Mouse (Mus musculus) spleen, postnatal 14 days (tissue): ENCODE measurements around the gene Rbck1.

ENCODE experiments used
- DNase-seq, 2 experiments: peaks; one replicate each; pipeline ENCODE4 v3.0.0; 2021 to 2022; ENCODE audit warnings: low spot score in 2 of 2

The Rbck1 gene

DNA sequence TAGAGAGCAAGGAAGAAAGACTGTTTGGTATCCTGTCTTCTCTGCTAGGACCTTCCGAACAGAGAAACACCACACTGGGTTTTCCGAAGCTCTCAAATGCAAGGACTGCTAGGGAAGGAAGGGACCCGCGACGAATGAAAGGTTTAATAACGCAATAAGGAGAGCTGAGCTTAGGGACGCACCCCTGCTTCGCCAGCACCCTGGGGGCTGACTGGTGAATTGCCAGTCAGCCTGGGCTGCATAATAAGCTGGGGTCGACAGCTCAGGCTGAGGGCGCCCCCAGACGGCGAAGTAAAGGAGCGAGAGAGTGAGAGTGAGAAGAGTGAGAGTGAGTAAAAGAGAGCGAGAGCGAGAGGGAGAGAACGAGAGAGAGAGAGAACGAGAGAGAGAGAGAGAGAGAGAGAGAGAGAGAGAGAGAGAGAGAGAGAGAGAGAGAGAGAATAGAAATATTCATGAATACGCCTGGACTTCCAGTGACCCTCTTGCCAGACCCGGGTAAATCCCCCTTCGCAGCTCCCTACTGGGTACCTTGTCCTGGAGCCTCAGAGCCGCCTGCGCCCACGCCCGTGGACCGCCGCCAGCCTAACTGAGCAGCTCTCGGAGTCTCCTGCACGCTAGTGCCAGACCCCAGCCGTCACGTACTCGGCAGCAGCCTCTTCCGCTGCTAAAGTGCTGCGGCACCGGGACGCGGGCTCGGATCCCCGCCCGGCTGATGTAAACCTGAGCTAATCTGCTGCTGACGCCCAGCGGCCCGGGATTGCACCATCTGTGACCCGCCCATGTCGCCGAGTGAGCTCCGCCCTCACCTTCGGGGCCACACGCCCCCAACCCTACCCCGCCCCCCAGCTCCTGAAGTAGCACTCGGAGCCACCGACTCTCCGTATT is 11.1 kb upstream of the Rbck1 start, which contains the start of gene Trib3:
TSS of gene Trib3 (minus strand) at position 704 of the 885 bp plus-strand sequence.
- peak; percentile 66 to 74 for DNase-seq

DNA sequence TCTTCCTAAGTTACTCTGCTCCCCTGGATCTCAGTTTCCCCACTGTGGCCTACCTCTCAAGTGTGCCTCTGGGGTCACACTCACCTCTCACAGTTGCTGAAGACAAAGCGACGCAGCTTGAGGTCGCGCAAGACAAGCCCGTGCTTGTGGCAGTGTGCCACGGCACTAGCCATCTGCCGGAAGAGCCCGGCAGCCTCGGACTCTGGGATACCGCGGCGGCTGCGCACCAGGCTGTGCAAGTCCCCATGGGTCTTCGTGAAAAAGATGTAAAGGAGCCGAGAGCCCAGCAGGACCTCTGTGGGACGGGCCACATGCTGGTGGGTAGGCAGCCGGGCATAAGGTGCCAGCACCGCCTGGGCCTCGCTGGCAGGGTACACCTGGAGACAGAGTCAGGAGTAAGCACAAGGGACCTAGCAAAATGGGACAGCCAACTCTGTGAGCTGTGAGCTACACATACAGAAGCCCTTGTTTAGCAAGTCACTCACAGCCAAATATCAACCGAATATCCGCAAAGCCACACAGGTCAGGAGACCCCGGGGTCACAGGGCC is 7.3 kb upstream of the Rbck1 start:
- no peak for DNase-seq

DNA sequence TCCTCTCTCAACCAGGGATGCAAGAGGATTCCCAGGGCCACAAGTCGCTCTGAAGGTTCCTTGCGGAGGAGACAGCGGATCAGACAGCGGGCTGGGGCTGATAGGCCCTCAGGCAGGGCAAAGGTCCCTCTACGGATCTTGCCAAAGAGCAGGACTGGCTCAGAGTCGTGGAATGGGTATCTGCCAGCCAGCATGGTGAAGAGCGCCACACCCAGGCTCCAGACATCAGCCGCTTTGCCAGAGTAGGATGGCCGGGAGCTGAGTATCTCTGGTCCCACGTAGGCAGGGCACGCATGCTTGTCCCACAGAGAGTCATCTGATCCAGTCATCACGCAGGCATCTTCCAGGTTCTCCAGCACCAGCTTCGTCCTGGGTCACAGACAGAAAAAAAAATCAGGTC is 5.9 kb upstream of the Rbck1 start:
- no peak for DNase-seq

DNA sequence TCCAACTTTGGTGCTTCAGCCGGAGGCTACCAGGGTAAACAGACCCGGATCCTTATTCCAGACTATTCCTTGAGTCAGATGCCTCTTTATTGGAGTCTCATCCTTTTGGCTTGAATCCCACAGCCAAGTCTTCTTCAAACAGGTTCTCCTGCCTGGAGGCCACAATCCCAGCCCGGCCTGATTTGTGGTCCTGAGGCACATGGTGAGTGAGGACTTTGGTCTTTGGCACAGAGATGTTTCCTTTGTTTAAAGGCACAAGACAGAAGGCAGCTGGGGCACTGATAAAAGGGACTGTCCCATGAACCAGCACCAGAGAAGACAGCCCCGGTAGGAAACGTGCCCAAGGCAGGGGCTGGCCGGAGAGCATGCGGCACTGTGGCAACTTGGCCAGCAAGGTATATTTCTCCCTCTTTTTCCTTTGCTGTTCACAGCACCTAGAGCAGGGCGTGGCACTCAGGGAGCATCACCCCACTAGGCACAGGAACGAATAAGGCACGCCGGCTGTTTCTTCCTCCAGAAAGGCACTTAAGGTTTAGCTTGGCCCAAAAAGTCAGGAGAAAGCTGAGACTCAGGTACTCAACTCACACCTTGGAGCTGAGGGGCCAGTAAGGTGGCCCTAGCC is 5.2 kb upstream of the Rbck1 start:
- DNase-seq, result no peak

DNA sequence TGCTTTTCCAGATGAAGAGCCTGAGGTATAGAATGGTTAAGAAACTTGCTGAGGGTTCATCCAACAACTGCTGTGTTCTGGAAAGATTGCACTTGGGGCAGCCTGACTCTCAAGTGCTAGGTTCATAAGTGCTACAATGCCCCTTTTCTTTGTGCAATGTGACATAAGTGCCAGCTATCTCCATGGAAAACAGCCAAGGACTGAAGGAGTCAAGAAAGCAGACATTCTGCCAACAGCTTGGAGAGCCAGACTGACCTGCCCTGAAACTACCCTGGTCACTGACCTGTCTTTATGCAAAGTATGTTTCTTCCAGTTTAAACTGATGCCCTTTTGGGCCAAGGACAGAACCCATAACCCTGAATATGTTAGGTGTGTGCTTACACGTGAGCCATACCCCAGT is 4.4 kb upstream of the Rbck1 start:
- no peak for DNase-seq

DNA sequence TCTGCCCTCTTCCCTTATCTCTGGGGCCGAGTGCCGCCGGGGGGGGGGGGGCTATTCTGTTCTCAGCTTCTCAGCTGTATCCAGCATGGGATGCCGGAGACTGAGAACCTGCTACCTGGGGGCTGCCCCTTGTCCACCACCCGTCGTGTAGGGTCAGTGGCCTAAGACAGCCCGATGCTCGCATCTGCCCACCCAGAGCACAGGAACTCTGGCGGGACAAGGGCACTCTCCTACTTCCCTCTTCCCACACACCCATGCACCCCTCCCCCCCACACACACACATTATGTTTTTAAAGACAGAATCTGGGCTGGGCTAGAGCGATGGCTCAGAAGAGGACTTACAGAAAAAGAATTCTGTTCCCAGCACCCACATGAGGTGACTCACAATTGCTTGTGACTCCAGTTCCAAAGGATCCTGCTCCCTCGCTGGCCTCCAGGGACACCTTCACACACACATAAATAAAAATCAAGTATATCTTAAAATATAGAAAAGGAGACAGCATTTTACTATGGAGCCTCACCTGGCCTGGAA is 2.9 kb upstream of the Rbck1 start:
- no peak for DNase-seq

DNA sequence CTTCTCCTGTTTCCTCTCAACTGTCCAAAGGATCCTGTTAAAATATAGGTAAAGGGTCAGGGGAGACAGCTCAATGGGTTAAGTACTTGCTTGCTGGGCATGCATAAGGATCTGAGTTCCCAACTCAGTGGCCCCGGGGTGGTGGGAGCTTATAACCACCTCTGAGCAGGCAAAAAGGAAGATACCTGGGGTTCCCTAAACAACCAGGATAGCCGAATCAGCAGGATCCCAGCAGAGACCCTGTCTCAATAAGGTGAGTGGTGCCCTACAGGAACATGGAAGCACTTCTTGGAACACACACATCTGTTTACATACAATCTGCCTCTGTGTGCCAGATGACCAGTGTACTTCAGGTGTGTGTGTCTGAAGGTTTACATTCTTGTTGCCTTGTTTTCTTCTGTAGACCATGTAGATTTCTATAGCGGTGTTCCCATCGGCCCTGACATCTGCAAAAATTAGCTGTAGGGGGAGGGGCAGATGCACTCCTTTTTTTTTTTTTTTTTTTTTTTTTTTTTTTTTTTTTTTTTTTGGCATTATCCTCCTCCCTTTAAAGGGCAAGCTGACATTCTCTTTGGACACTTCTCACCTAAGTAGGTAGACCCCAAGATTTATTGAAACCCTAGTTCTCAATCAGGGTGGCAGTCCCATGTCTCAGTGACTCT is 1.0 kb upstream of the Rbck1 start:
- no peak for DNase-seq

DNA sequence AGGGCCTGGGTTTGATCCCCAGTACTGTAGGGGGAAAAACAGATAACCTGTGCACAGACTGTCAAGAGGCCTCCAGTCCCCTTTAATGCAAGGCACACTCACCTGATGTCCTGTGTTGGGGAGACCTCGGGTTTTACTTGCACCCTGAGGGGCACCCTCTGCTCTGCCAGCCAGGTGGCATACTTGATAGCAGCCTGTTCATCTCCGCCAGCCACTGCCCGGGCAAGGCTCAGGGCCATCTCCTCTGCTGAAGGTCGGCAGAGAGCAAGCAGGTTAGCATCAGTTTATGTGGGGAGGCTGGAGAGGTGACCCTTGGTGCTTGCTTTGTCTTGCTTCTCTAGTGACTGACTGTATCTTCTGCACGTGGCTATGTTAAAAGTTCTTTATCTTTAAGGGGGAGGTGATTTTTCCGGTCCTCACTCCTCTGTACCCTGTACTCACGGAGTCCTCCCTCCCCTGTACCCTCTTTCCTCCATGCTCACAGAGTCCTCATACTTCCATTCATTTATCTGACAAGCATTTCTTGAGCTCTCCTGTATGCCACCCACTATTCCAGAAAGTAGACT is 1.5 kb downstream of the Rbck1 start:
- no peak for DNase-seq

DNA sequence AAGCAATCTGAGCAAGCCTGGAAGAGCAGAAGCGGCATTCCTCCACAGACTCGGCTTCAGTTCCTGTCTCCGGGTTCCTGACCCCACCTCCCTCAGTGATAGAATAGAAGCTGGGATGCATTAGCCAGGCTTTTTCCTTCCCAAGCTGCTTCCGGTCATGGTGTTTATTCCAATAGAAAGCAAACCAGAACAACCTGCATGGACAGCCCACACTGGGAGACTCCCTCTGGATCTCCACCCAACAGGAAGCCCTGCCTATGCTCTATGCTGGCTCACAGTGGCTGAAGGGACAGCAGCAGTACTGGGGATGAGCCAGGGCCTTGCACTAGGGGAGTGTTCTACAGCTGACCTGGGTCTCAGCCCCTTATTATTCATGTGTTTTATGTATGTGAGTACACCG is 4.5 kb downstream of the Rbck1 start:
- DNase-seq, result no peak

DNA sequence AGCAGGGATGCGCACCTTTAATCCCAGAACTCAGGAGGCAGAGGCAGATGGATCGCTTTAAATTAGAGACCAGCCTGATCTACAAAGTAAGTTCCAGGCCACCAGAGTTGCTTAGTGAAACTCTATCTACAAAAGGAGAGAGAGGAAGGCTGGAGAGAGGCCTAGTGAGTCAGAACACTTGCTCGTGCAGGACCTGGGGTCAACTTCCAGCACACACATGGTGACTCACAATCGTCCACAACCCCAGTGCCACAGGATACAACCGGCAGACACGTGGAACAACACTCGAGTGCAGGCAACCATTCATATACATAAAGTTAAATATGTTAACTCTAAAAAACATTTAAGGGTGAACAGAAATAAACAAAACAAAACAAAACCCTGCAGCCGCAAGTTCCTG is 5.8 kb downstream of the Rbck1 start:
- no peak for DNase-seq

DNA sequence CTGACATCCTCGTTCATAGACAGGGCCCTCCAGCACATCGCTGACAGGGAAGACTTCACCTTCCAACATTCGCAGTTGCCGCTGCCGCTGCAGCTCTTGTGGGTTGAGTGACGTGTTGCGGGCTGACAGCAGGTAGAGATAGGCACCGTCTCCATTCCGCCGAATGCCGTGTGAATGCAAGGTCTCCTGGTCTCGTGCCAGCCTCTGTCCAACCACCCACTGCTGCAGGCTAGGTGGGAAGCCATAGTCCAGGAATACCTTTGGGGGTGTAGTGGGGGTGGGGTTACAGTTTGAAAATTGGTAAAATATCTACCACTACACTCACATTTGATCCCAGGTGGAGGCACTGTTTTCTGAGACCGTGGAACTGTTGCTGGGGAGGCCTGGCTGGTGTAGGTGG is 6.3 kb downstream of the Rbck1 start:
- DNase-seq, result no peak

DNA sequence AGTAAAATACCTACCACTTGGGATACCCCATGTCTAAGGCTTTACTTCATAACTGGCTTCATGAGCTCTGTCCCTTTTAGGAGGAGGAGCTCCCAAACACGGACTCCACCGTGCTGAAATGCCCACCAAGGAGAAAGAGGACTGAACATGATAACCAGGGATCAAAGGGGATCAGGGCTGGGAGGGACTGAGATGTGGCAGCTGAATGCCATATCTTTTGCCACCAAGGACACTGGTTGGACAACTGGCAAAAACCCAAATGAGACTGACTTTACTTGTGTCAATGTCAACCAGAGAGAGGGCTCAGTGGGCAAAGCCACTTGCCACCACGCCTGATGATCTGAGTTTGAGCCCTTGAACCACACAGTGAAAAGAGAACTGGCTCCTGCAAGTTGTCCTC is 7.6 kb downstream of the Rbck1 start:
- DNase-seq, result no peak

DNA sequence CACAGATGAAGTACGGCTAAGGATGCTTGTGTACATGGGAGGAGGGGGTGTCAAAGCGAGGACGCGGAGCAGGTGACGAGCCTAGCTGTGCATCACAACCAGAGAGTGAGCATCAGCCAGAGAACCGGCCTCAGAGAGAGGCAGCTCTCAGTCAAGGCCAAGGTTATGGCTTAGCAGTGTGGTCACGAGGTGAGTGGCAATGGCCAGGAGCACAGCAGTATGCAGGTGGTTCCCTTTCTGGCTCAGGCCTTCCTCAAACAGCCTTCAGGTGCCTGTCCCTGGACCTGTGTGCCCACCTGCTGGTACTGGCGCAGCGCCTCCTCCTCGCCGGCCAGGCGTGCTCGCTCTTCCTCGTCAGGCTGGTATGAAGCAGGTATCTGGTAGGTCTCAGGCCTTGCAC is 8.5 kb downstream of the Rbck1 start:
- DNase-seq, result no peak

DNA sequence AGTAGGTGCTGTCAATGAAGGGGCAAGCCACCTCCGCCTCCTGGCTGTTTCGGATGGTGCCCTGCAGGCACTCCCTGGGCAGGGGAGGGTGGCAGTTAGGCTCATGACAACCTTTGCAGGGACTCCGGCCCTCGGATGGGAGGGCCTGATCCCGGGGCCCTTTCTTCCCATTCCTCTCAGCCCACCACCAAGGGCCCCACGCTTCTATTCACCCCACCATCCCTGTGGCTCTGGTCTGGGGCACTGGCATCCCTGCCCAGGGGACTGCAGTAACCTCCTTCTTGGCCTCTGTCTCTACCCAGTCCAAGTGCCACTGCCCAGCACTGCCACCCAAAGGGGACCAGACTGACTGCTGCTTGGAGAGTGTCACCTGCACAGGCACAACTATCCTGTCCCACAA is 10.3 kb downstream of the Rbck1 start:
- DNase-seq, result no peak

DNA sequence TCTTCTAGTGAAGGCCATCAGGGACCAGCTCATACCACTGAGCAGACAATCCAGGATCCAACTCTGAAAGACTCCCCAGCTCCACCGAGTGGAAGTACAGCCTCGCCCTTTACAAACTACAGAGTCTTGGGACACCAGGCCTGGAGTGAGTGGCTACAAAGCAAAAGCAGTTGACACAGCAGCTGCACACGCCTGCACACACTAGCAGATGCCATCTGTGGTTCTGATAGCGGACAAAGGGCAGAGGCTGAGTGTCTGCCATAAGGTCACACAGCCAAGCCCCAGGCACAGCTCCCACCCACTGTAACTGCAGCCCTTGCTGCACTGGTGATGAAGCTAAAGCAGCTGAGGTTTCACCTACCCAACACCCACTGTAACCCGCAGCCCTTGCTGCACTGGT is 10.9 kb downstream of the Rbck1 start:
- DNase-seq, result no peak

DNA sequence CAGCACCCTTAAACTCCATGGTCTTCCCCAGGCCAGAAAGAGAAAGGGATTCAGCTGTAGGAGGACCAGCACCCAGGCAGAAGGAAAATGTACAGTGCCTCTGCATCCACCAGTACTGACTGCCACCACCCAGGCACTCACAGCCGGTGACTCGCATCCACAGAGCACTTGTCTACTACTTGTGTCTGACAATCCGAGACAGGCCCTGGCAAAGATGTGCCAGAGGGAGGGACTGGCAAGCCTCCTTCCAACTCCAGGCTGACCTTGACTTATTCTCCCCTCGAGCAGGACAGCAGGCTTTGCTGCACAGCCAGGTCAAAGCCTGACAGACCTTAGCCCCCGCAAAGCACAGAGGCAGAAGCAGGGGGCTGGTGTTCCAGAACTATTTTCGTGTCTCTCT is 15.4 kb downstream of the Rbck1 start:
- no peak for DNase-seq

DNA sequence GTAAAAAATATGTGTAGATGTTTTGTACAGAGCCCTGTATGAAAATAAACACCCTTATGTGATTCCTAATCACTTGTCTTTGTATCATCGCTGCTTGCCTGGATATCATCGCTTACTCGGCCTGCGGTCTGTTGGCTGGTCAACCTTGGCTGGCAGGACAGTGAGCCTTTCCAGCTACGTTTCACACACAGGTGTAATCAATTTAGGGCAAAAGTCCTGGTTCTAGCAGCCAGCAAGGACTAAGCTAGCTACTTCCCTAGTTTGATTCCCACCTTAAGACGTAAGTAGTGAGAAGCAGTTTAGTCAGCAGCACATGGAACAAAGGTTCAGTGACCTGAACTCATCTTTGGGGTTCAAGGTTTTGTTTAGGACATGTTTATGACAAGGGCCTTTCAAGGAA is 18.5 kb downstream of the Rbck1 start:
- DNase-seq, result no peak

DNA sequence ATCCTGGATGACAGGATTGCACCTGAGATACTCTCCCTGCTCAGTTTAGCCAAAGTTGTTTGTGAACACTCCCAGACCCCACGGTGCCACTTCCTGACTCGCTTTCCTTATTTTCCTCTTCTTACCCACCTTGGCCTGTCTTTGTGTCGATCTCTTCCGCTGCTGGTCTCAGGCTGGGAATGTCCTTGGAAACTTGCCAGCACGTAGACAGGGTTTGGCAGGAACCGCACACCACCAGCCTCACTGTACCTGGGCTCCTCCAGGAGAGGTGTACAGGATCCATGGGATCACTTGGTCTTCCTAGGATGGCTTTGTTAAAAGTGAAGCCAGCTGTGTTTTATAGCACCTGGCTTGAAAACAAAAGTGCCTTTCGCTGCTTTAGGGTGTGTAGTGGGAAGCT is 19.5 kb downstream of the Rbck1 start:
- DNase-seq, result no peak

DNA sequence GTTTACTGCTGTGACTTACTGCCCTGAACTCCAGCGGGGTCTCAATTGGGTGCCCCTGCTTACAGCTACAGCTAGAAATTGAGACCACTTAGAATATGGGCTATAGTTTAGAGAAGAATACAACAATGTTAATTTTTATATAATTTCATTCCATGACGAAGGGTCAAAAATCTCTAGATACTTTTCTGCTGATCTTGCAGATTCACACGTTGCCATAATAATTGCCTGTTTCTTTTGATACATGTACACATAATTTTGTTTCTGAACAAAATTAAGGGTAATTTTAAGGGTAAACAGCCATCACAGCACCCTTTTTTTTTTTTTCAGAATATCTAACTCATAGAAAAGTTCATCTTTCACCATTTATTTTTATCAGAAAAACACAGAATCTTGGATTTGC is 25.3 kb downstream of the Rbck1 start:
- DNase-seq, result no peak

DNA sequence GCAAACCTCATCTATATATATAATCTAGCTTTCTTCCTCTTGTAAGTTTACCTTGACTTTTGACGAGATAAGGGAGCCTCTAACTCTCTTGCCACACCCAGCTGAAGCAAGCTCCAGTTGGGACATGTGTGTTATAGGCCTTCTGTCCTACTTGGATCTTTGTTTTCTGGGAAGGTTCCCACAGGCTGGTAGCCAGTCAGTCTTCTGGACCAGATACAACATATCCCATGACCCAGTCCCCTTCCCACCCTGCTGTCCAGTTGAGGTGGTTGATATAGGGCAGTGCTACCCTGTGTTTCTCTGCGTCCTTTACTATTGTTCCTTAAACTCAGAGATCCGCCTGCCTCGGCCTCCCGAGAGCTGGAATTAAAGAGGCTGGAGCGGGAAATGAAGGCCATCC is 27.0 kb downstream of the Rbck1 start:
- DNase-seq, result no peak

DNA sequence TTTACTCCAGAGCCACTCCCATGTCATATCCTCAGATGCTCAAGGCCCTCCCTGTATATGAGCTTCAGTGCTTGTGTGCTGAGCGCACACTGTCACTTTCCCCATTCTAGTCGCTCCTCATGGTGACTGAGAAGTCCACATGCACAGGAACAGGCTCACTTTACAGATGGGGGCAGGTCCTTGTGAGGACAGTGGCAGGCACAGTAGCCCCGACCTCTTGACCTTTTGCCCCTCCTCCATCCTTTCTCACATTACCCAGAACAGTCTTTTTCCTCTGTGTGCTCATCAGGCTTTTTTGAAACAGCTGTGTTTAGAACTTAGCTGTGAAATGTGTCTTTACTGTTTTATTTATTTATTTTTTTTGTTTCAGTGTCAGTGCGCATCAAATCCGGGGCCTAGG is 28.7 kb downstream of the Rbck1 start:
- DNase-seq, result no peak

DNA sequence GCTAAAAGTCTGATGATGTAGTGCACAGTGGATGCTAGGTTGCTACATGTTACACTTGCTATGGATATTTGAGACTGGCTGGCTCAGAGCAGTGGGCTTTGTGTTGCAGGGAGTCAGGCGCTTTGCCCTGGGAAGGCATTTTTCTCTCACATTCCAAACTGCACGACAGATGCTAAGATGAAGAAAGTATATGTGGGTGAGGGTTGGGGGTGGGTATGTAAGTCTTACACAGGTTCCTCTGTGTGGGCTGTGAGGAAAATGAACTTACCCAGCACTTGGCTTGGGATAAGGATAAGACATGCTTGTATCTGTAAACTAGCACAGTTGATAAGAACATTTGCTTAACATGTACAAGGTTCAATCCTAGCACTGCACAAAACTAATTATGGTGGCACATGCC is 29.6 kb downstream of the Rbck1 start:
- no peak for DNase-seq
